Mouse (Mus musculus) neural tube, embryonic 11.5 days (tissue): ENCODE data around the gene Hnrnpul2. TPM values are rescaled to one million over a fixed set of nuclear protein-coding genes. Genes with fewer than 3 reads are reported as not detected.
"Not testable (repeated sequence)": the region's sequence is repeated elsewhere in the genome, so short reads cannot be mapped to it uniquely, and the experiment has no call there.

ENCODE experiments used
- ATAC-seq: fragments of 200-750 bp; cut with Nextera tagmentation; 2 replicates; pipeline ENCODE4 v1.8.0; 2017; ENCODE audit warnings: moderate number of reproducible peaks, mild to moderate bottlenecking, moderate TSS enrichment, moderate library complexity; ENCODE audit not compliant: insufficient read depth, low FRiP score, low TSS enrichment
- DNase-seq: peaks from one replicate; pipeline ENCODE4 v3.0.0-alpha.2; 2015; ENCODE audit warnings: low spot score
- H3K27ac ChIP-seq: fragments of 300-500 bp; sonication (generic); 2 replicates; pipeline ENCODE4 v1.5.1; 2014; ENCODE audit warnings: low read depth, mild to moderate bottlenecking, low read length
- H3K27me3 ChIP-seq: fragments of 300-500 bp; sonication (generic); 2 replicates; pipeline ENCODE4 v1.6.1; 2014; ENCODE audit warnings: mild to moderate bottlenecking, low read length, mixed read lengths; ENCODE audit not compliant: control insufficient read depth, insufficient read depth
- H3K36me3 ChIP-seq: fragments of 300-500 bp; sonication (generic); 2 replicates; pipeline ENCODE4 v1.6.1; 2014; ENCODE audit warnings: mild to moderate bottlenecking, low read length, moderate library complexity, mixed read lengths; ENCODE audit not compliant: control insufficient read depth, insufficient read depth
- H3K4me1 ChIP-seq: fragments of 300-500 bp; sonication (generic); 2 replicates; pipeline ENCODE4 v1.6.1; 2014; ENCODE audit warnings: low read length, mixed read lengths; ENCODE audit not compliant: control insufficient read depth, insufficient read depth
- H3K4me2 ChIP-seq: fragments of 300-500 bp; sonication (generic); 2 replicates; pipeline ENCODE4 v1.6.1; 2014; ENCODE audit warnings: low read depth, mild to moderate bottlenecking, moderate library complexity
- H3K4me3 ChIP-seq: fragments of 300-500 bp; sonication (generic); 2 replicates; pipeline ENCODE4 v1.5.1; 2014; ENCODE audit warnings: low read depth, low read length
- H3K9ac ChIP-seq: fragments of 300-500 bp; sonication (generic); 2 replicates; pipeline ENCODE4 v1.6.1; 2014; ENCODE audit warnings: mild to moderate bottlenecking, low read length
- H3K9me3 ChIP-seq: fragments of 300-500 bp; sonication (generic); 2 replicates; pipeline ENCODE4 v1.6.1; 2016; ENCODE audit warnings: low read length; ENCODE audit not compliant: control insufficient read depth
- WGBS: fragments of 180-500 bp; shearing (Covaris S2); extraction: QIAGEN DNeasy Blood & Tissue Kit; methylation state at CpG from one replicate; pipeline ENCODE4 v1.1.7; 2014; 5-methylcytosine and 5-hydroxymethylcytosine counted together
- polyA plus RNA-seq: library from polyadenylated mRNA; unstranded; fragments of >200 nt; fragmentation: Nextera tagmentation; extraction: Ambion mirVana; gene quantifications from 2 replicates; pipeline ENCODE4 v1.2.1, GENCODE M21; 2014

The Hnrnpul2 gene
- polyA plus RNA-seq, 1 experiment from 2014 or later: 5.7 TPM

DNA sequence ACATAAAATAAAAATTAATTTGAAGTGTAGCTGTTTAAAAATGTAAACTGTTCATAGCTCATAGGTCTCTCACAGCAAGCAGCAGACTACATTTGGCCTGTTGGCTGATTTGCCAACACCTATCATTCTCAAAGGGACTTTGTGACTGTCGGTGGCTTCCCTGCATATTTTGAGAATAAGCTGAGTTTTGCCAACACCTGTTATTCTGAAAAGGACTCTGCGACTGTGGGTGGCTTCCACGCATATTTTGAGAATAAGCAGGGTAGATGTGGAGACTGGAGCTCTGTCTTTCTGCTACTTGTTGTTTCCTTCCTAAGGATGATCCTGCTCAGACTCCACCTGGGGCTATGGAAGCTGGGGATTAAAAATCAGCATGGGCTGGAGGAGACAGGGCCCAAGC is 33.3 kb downstream of the Hnrnpul2 start:
- H3K4me1 ChIP-seq: no peaks in the 10 kb centered on the region
- no peaks in the 10 kb centered on the region for H3K9me3 ChIP-seq
- no peak for ATAC-seq
- H3K36me3 ChIP-seq: no peaks in the 10 kb centered on the region; the same call in 1 of the 2 replicates
- no peaks in the 10 kb centered on the region for H3K27me3 ChIP-seq
- whole genome bisulfite sequencing: 85% methylated on average over 3 of the region's 3 CpGs
- H3K4me2 ChIP-seq: no peak overlapping the region
- no peak for DNase-seq
- H3K9ac ChIP-seq: no peak overlapping the region
- H3K4me3 ChIP-seq: no peak overlapping the region
- no peak overlapping the region for H3K27ac ChIP-seq

DNA sequence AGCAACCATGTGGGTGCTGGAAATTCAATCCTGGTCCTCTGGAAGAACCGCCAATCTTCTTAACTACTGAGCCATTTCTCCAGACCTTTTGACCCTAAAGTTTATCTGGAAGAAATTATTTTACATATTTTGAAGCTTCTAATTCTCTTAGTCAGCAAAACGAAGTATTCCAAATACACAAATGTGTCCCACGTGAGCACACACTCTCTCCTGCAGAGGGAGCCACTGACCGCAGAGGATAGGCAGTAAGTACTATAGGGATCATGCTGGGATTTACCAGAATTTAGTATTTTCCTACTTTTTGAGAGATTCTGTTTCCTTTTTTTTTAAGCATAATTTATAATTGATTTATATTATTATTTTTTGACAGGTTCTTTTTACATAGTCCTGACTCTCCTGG is 37.9 kb downstream of the Hnrnpul2 start:
- WGBS: 53% methylated on average over 4 of the region's 4 CpGs
- no peak overlapping the region for H3K27ac ChIP-seq
- no peaks in the 10 kb centered on the region for H3K9me3 ChIP-seq
- no peak for ATAC-seq
- no peak overlapping the region for H3K4me3 ChIP-seq
- H3K4me1 ChIP-seq: no peaks in the 10 kb centered on the region
- no peaks in the 10 kb centered on the region for H3K27me3 ChIP-seq
- H3K36me3 ChIP-seq: no peaks in the 10 kb centered on the region
- H3K4me2 ChIP-seq: no peak overlapping the region
- peak; percentile 45 for DNase-seq
- H3K9ac ChIP-seq: no peak overlapping the region

DNA sequence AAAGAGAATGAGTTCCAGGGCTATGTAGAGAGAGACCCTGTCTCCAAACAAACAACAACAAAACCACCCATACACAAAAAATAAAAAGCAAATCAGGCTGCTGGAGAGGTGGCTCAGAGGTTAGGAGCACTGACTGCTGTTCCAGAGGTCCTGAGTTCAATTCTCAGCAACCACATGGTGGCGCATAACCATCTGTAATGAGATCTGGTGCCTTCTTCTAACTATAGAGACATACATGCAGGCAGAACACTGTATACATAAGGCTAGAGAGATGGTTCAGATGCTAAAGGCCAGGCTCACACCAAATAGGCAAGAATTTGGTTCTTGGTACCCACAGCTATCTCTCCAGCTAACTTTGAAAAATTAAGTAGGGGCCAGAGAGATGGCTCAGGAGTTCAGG is 39.2 kb downstream of the Hnrnpul2 start:
- H3K9me3 ChIP-seq: no peaks in the 10 kb centered on the region
- no peak overlapping the region for H3K4me2 ChIP-seq
- H3K4me3 ChIP-seq: no peak overlapping the region
- no peaks in the 10 kb centered on the region for H3K4me1 ChIP-seq
- no peak overlapping the region for H3K9ac ChIP-seq
- WGBS: 19% methylated on average over 1 of the region's 1 CpGs
- H3K36me3 ChIP-seq: no peaks in the 10 kb centered on the region
- no peaks in the 10 kb centered on the region for H3K27me3 ChIP-seq
- no peak for DNase-seq
- H3K27ac ChIP-seq: no peak overlapping the region
- ATAC-seq: no peak

DNA sequence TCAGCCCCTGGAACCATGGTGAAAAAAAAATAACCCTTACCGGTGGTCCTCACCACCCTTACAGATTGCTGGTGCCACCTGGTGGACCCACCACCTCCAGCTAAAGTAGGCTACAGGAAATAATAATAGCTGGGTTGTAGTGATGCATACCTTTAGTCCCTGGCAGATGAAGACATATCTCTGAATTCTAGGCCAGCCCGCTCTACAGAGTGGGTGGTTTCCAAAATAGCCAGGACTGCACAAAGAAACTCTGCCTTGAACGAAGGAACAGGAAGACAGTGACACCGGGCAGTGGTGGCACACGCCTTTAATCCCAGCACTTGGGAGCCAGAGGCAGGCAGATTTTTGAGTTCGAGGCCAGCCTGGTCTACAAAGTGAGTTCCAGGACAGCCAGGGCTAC is 44.5 kb downstream of the Hnrnpul2 start:
- no peaks in the 10 kb centered on the region for H3K36me3 ChIP-seq
- H3K4me2 ChIP-seq: no peak overlapping the region
- H3K27ac ChIP-seq: no peak overlapping the region
- H3K9ac ChIP-seq: no peak overlapping the region
- no peaks in the 10 kb centered on the region for H3K9me3 ChIP-seq
- ATAC-seq: no peak
- H3K27me3 ChIP-seq: no peaks in the 10 kb centered on the region
- DNase-seq: no peak
- 87% methylated on average over 6 of the region's 6 CpGs for WGBS
- no peaks in the 10 kb centered on the region for H3K4me1 ChIP-seq
- H3K4me3 ChIP-seq: no peak overlapping the region

DNA sequence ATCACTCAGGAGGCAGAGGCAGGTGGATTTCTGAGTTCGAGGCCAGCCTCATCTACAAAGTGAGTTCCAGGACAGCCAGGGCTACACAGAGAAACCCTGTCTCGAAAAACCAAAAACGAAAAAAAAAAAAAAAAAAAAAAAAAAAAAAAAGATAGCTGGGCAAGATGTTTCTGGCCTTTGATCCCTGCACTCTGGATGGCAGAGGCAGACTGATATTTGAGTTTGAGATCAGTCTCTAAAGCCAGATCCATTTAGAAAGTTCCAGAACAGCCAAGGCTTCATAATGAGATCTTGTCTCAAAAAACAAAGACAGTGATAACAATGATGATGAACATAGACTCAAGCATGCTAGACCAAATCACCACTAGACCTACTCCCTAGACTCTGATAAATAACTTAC is 50.6 kb downstream of the Hnrnpul2 start:
- H3K9me3 ChIP-seq, H3K4me3 ChIP-seq, H3K27ac ChIP-seq, H3K4me1 ChIP-seq, DNase-seq, ATAC-seq, H3K27me3 ChIP-seq, H3K4me2 ChIP-seq: not testable (repeated sequence)
- H3K36me3 ChIP-seq: peaks cover 12% of the 10 kb centered on the region
- 81% methylated on average over 3 of the region's 3 CpGs for WGBS
- H3K9ac ChIP-seq: 0 out of 2 replicates have a peak overlapping the region, but pooled peaks have one; percentile 44

- DNase-seq: no peak
- Histone ChIP-seq H3K4me2 (peak overlapping the region; percentile 72), H3K27me3 (no peaks in the 10 kb centered on the region), H3K4me3 (peak overlapping the region; percentile 100), H3K9me3 (no peaks in the 10 kb centered on the region), H3K9ac (peak overlapping the region; percentile 44), H3K36me3 (peaks cover 14% of the 10 kb centered on the region), H3K27ac (no peak overlapping the region; the same call in 1 of the 2 replicates), H3K4me1 (peaks cover 6% of the 10 kb centered on the region)
- ATAC-seq: peak; percentile 48; the same call in 1 of the 2 replicates
- WGBS: 67% methylated on average over 9 of the region's 9 CpGs
Observed at GRCm38 (mm10) chr19:8870838-8871237, 51.0 kb downstream of the Hnrnpul2 start.

DNA sequence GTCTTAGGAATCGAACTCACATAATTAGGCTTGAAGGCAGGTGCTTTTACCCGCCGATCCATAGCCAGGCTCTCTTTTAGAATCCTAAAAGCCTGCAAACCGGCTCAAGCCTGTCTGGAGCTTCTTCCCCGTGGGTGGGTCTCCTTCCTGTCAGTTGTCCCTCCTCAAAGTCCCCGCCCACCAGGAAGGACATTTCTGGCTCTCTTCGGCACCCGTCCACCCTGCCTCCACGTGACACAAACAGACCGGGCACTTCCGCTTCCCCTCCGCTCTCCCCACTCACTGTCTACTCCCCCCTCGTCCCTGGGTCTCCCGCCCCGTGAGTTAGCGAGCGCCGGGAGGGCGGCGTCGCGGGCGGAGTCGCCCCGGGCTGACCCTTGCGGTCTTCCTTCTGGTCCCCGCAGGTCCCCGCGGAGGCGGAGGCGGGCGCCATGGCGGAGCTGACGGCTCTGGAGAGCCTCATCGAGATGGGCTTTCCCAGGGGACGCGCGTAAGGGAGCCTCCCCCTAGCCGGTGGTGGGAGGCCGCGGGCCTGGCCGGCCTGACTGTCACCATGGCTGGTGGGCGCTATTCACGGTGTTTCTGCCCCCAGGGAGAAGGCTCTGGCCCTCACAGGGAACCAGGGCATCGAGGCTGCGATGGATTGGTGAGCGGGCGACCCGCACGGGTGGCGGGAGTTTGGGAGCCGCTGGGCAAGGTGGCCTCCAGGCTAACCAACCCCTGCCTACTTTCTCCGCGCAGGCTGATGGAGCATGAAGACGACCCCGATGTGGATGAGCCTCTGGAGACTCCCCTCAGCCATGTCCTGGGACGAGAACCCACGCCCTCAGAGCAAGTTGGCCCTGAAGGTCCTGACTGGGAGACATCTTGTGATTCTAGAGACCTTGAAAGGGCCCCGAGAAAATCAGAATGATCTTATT is 51.7 kb downstream of the Hnrnpul2 start, which contains the start of gene Ubxn1:
TSS of gene Ubxn1 (plus strand) at position 230 of the 920 bp plus-strand sequence.
- under 1% methylated on average over 59 of the region's 59 CpGs for WGBS
- peaks cover 14% of the 10 kb centered on the region for H3K36me3 ChIP-seq
- H3K9ac ChIP-seq: peak within 1 kb of the TSS; percentile 93
- ATAC-seq (peak; percentile 98), DNase-seq (peak; percentile 95)
- H3K4me1 ChIP-seq: peaks cover 6% of the 10 kb centered on the region
- peak within 1 kb of the TSS; percentile 100 for H3K4me3 ChIP-seq
- peak within 1 kb of the TSS; percentile 72 for H3K4me2 ChIP-seq
- peak within 1 kb of the TSS; percentile 70 for H3K27ac ChIP-seq
- H3K27me3 ChIP-seq: no peaks in the 10 kb centered on the region
- H3K9me3 ChIP-seq: no peaks in the 10 kb centered on the region

DNA sequence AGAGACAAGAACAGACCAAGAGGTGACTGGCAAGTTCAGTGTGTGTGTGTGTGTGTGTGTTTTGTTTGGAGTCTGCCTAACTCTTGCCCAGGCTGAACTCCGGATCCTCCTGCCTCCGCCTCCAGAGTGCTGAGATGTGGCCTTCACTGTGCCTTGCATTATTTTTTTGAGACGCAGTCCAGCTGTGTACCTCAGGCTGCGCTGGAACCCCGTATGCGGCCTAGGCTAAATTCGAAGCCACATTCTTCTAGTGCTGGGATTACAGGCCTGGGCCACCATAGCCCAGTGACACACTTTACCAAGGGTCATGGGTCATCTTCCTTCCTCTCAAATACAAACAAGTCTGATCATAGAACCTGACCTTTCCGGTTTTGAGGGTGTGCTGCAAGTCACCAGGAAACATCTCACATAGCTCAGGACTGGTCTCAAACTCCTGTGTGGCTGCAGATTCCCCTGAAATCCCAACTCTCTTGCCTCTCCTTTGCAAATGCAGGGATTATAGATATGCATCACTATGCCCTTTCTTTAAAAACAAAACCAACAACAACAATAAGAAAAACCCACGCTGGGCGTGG is 52.5 kb downstream of the Hnrnpul2 start:
- Histone ChIP-seq H3K36me3 (peaks cover 14% of the 10 kb centered on the region), H3K4me3 (peak overlapping the region; percentile 100), H3K9me3 (no peaks in the 10 kb centered on the region), H3K4me2 (peak overlapping the region; percentile 72), H3K9ac (peak overlapping the region; percentile 93), H3K27me3 (no peaks in the 10 kb centered on the region), H3K4me1 (peaks cover 6% of the 10 kb centered on the region), H3K27ac (no peak overlapping the region)
- WGBS: 86% methylated on average over 10 of the region's 10 CpGs
- ATAC-seq (no peak), DNase-seq (no peak)
